Mouse (Mus musculus) ES-Bruce4 (cell line): ENCODE measurements around the gene Olfr320. TPM values are rescaled to one million over a fixed set of nuclear protein-coding genes. Genes with fewer than 3 reads are reported as not detected.

Source experiments
- H3K27ac ChIP-seq: 2 replicates; pipeline ENCODE4 v1.5.1; 2012; ENCODE audit warnings: low read length, inconsistent platforms; ENCODE audit not compliant: insufficient read depth
- H3K27me3 ChIP-seq: 2 replicates; pipeline ENCODE4 v1.6.1; 2012; ENCODE audit warnings: mild to moderate bottlenecking, low read length, inconsistent platforms; ENCODE audit not compliant: control insufficient read depth, poor library complexity, insufficient read depth, severe bottlenecking
- H3K36me3 ChIP-seq: 2 replicates; pipeline ENCODE4 v1.6.1; 2012; ENCODE audit warnings: inconsistent platforms, mild to moderate bottlenecking, low read length, moderate library complexity; ENCODE audit not compliant: control insufficient read depth, poor library complexity, insufficient read depth, severe bottlenecking
- H3K4me1 ChIP-seq: one replicate; pipeline ENCODE4 v1.8.1; 2011; ENCODE audit warnings: low read length; ENCODE audit not compliant: control insufficient read depth, insufficient read depth
- H3K4me3 ChIP-seq: 2 replicates; pipeline ENCODE4 v1.5.1; 2011; ENCODE audit warnings: low read depth, mild to moderate bottlenecking, low read length
- H3K9ac ChIP-seq: 2 replicates; pipeline ENCODE4 v1.6.1; 2012; ENCODE audit warnings: low read depth, mild to moderate bottlenecking, inconsistent platforms; ENCODE audit not compliant: poor library complexity, severe bottlenecking
- H3K9me3 ChIP-seq: replicated peaks from 2 replicates; pipeline ENCODE4 v1.6.1; 2012; ENCODE audit warnings: mild to moderate bottlenecking, low read length, inconsistent platforms; ENCODE audit not compliant: control insufficient read depth, poor library complexity, insufficient read depth, severe bottlenecking
- CTCF ChIP-seq: IDR thresholded peaks from one replicate; pipeline ENCODE4 v1.8.1; 2011; ENCODE audit warnings: low read depth, low read length
- EP300 ChIP-seq: IDR thresholded peaks from 2 replicates; pipeline ENCODE4 v1.6.1; 2011; ENCODE audit warnings: low read depth, low read length; ENCODE audit not compliant: insufficient read depth
- POLR2A ChIP-seq: IDR thresholded peaks from one replicate; pipeline ENCODE4 v1.8.1; 2011; ENCODE audit warnings: low read length; ENCODE audit not compliant: insufficient read depth
- polyA plus RNA-seq: library from polyadenylated mRNA; stranded (reverse); fragments of >200 nt; gene quantifications from 2 replicates; pipeline ENCODE4 v1.2.4, GENCODE M21; 2011; ENCODE audit warnings: low read depth; ENCODE audit not compliant: missing spikeins, insufficient read depth, insufficient read length

Olfr320 gene
- polyA plus RNA-seq, 1 experiment = not detected

DNA sequence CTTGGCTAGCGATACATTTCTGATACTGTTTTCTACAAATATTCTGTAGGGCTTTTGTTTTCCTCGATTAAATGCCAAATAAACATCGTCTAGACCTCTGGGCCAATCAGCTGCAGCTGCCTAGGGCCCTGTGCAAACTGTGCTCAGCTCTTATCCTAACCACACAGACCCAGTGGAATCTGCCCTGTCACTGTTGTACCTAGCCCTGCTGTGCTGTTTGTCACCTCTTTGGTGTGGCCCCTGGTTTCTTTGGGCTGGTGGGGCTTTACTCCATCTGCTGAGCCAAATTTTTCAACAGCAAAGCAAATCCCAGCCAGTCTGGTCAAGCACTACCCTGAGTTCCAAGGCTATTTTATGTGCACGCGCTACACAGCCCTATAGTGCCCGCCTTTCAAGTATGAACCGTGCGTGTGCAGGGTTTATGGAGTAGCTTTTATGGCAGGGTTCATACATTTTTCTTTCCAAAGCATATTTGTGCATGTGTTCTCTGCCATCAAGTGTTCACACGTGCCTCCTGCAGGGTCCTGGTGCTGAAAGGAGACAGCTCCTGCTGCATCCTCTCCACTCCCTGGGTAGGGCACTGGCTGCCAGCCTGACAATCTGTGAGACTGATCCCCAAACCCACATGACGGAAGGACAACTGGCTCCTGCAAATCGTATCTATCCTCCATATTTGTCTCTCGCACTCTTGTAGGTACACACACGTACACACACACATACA lies 39.1 kb upstream of the Olfr320 start:
- Histone ChIP-seq H3K4me3 (no peak overlapping the region), H3K27me3 (peaks cover 2% of the 10 kb centered on the region; the same call in 1 of the 2 replicates), H3K4me1 (no peaks in the 10 kb centered on the region), H3K36me3 (no peaks in the 10 kb centered on the region), H3K27ac (no peak overlapping the region), H3K9ac (no peak overlapping the region), H3K9me3 (no peaks in the 10 kb centered on the region)
- no peak for TF ChIP-seq EP300
- TF ChIP-seq CTCF = no peak
- TF ChIP-seq POLR2A = no peak

DNA sequence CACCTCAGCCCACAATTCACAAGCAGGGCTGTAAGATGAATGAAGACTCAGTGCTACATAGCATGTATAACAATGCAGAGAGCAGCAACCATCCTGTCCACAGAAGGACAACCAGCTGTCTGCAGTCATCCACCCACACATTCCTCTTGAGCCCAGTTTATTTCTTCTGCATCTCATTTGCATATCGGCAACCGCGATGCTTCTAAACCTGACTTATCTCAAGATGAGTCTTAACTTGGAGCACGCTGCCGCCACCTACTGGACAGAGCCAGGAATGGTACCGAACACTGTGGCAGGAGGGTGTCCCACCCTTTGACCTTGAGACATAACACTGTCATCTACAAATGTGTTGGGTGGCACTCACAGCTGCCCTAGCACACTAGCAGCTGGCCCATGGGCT lies 37.5 kb upstream of the Olfr320 start:
- H3K36me3 ChIP-seq = no peaks in the 10 kb centered on the region
- H3K9ac ChIP-seq = no peak overlapping the region
- H3K4me1 ChIP-seq = no peaks in the 10 kb centered on the region
- H3K27me3 ChIP-seq = peaks cover 2% of the 10 kb centered on the region; the same call in 1 of the 2 replicates
- peak; percentile 92 for TF ChIP-seq CTCF
- TF ChIP-seq POLR2A = no peak
- no peaks in the 10 kb centered on the region for H3K9me3 ChIP-seq
- H3K4me3 ChIP-seq = no peak overlapping the region
- no peak overlapping the region for H3K27ac ChIP-seq

DNA sequence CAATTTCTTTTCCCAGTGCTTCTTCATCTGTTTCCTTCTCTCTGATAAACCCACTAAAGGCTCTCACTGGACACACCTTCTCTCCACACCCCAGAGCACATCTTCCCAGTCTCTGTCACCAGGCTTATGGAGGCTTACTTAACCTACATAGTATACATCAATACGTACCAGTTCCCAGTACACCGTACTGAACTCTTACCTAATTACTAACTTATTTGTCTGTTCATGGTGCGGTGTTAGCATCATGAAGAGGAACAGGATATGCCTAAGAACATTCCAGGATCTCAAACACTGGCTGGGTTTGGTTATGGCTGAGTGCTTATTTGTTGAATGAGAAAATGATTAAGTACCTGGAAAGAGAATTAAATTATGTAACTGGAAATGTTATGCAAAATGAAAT lies 25.7 kb upstream of the Olfr320 start:
- Histone ChIP-seq H3K36me3 (no peaks in the 10 kb centered on the region), H3K27me3 (no peaks in the 10 kb centered on the region), H3K4me3 (no peak overlapping the region), H3K9ac (no peak overlapping the region), H3K27ac (no peak overlapping the region), H3K4me1 (no peaks in the 10 kb centered on the region), H3K9me3 (no peaks in the 10 kb centered on the region)
- no peak for TF ChIP-seq POLR2A
- TF ChIP-seq EP300 = no peak
- no peak for TF ChIP-seq CTCF

DNA sequence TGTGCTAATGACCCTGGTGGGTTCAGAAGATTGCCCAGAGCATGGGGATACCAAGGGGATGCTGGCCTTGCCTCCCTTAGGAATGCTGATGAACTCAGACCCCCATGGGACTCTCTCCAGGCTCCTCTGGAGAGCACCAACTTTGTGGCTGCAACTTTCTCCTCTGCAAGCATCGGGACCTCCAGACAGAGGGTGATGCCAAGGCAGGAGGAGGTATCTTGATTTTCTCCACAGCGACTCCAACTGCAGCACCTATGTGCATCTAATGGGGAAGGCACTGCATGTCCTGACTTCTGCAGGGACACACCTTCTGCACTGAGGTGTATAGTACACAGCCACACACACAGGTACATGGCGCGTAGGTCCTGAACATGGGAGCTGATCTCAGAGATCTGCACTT lies 22.3 kb upstream of the Olfr320 start, which contains the start of gene Olfr322:
Olfr322 (plus strand) TSS at position 187 of the 400 bp plus-strand sequence.
- H3K27me3 ChIP-seq = no peaks in the 10 kb centered on the region
- no peaks in the 10 kb centered on the region for H3K4me1 ChIP-seq
- no peaks in the 10 kb centered on the region for H3K9me3 ChIP-seq
- no peaks in the 10 kb centered on the region for H3K36me3 ChIP-seq
- no peak within 1 kb of the TSS for H3K9ac ChIP-seq
- no peak within 1 kb of the TSS for H3K4me3 ChIP-seq
- H3K27ac ChIP-seq = no peak within 1 kb of the TSS
- TF ChIP-seq CTCF (no peak), EP300 (no peak), POLR2A (no peak)

DNA sequence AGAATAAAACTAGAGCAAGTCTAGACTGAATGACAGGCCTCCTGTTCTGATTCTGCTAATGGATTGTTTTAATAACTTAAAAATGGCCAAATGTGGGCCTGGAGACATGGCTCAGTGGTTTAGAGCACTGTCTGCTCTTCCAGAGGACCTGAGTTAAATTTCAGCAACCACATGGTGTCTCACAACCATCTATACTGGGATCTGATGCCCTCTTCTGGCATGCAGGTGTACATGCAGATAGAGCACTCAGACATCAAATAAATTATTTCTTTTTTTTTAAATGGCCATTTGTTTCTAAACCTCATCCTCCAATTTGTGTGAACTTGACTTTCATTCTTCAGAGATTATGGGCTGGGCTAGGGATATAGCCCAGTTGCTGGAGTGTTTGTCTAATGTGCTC lies 11.6 kb upstream of the Olfr320 start:
- Histone ChIP-seq H3K36me3 (no peaks in the 10 kb centered on the region), H3K4me1 (no peaks in the 10 kb centered on the region), H3K9ac (no peak overlapping the region), H3K27me3 (no peaks in the 10 kb centered on the region), H3K9me3 (no peaks in the 10 kb centered on the region), H3K27ac (no peak overlapping the region), H3K4me3 (no peak overlapping the region)
- TF ChIP-seq POLR2A (no peak), EP300 (no peak), CTCF (no peak)

DNA sequence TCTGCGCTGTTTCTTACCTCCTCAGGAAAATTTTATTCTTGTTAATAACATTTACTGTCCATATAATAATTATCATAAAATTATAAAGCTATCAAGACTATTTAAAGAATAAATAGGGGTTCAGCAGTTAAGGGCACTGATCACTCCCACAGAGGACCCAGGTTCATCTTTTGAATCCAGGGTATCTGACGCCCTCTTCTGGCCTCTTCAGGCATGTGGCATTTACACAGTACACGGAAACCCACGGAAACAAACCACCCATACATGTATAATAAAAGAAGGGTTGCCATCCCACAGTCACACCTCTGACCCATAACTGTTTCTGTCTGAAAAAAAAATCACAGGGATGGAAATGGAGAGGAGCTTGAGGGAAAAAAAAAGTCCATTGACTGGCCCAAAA lies 9.1 kb upstream of the Olfr320 start:
- Histone ChIP-seq H3K9me3 (no peaks in the 10 kb centered on the region), H3K27ac (no peak overlapping the region), H3K27me3 (no peaks in the 10 kb centered on the region), H3K9ac (no peak overlapping the region), H3K36me3 (no peaks in the 10 kb centered on the region), H3K4me1 (no peaks in the 10 kb centered on the region), H3K4me3 (no peak overlapping the region)
- peak; percentile 13 for TF ChIP-seq CTCF
- TF ChIP-seq POLR2A = no peak
